Mouse (Mus musculus): ENCODE measurements around the gene Tmsb10. TPM values are rescaled to one million over a fixed set of nuclear protein-coding genes. Genes with fewer than 3 reads are reported as not detected.

The Tmsb10 gene
- total RNA-seq, 2 experiments from 2014 or later: 225 to 328 TPM

DNA sequence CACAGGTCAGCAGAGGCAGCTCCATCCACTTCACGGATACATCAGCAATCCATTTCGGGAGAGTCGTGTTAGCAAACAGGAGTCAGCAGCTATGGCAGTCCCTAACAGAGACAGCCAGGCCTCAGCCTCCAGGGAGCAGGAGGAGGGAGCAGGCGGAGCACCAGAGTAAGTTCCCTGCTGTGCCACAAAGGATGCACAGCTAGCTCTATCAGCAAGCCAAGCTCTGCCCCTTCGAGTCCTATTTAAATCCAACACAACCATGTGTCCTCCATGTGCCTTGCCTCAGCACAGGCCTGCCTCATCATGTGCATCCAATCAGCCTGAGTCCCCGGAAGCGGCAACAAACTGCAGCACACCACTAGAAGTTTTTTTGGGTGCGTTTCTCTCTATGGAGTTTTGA, 35.2 kb downstream of the Tmsb10 start:
- intact Hi-C loops (cut with DNase I; ENCODE audit: low total_unique reads): no loop called here
- DNase-seq: no peak

DNA sequence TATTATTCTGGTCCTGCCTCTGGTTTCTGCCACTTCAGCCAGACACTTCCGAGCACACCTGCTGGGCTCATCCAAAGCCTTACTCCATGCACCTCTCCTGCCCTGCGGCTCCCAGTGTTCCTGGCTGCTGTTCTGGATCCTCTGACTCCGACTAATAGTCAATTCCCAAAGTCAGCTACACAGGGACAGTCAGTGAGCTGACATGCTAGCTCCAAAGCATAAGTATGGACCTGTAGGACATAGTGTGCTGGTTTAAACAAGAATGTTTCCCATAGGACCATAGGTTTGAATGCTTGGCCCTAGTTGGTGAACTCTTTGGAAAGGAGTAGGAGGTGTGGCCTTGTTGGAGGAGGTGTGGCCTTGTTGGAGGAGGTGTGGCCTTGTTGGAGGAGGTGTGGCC, 37.5 kb downstream of the Tmsb10 start:
- DNase-seq: no peak
- intact Hi-C loops (cut with DNase I; ENCODE audit: low total_unique reads): no loop called here

DNA sequence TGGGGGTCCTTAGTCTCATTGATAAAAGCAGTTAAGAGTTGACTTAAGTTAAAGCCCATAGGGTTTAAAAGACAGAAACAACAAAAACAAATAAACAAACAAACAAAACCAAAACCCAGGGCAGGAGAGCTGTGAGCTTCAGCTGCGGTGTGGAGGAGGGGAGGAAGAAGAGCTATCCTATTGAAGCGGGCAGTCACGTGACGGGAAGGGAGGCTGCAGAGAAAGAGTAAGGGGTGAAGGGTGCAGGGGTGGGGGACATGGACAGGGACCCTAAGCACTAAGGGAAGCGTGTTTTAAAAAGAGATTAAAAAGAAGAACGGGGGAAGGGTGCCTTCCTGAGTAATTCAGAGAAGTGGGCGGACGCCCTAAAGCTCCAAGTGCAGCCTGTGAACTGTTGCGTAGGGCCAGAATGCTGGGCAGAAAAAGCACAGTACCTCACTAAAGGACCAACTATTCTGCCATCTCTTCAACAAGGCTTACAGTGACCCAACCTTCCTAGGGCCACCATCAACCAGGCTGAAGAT, 40.0 kb downstream of the Tmsb10 start:
- no peak for DNase-seq
- intact Hi-C loops (cut with DNase I; ENCODE audit: low total_unique reads): no loop called here

DNA sequence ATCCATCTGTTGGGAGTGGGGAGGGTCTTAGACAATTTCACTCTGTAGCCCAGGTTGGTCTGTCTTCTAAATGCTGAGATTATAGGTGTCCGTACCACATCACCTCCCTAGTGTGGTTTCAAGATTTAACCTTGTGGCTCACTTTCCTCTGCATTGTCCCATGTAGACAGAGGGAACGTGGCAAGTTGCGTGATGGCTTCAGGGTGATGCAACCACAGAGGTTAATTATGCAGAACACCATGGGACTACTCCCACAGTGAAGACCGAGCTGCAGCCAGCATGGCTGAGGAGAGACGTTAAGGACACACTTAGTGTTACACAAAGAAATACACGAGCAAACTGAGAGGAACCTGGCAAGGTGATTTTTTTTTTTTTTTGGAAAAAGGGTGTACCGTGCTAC, 42.2 kb downstream of the Tmsb10 start:
- intact Hi-C loops (cut with DNase I; ENCODE audit: low total_unique reads): no loop called here

DNA sequence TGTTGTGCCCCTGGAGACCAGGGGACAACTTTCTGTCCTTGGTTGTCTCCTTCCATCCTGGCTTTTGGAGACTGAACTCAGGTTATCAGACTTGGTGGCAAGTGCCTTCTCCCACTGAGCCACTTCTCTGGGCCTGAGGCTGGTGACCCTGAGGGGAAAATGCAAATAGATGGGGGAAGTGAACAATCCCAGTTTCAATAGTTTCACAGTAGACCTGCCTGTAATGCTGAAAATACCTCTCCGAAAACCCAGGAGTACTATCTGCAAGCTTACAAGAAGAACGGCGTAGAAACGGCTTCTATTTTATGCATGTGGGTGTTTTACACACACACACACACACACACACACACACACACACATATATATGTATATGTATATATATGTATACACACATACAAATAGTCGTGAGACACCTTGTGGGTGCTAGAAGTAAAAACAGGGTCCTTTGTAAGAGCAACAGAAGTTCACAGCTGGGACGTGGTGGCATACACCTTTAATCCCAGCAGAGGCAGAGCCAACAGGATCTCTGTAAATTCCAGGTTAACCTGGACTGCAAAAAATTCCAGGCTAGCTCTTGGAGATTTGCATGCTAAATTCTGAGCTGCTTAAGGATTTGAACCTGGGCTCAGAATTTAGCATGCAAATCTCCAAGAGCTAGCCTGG, 44.3 kb downstream of the Tmsb10 start:
- no peak for DNase-seq
- intact Hi-C loops (cut with DNase I; ENCODE audit: low total_unique reads): no loop called here

More for the DNA sequence above, 42.2 kb downstream of the Tmsb10 start:
- DNase-seq: no peak

DNA sequence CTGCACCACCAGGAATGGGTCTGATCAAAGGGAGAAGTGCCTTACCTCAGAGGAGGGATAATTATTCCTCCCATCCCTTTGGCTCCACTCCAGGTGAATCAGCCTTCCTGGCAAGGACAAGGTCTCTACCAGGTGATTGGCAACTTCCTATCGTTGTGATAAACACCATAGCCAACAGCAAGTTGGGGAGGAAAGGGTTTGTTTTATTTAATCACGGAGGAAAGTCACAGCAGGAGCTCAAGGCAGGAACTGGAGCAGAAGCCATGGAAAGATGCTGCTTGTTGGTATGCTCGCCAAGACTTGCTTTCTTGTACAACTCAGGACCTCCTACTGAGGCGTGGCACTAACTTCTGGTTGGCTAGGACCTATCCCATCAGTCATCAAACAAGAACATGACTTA, 47.3 kb downstream of the Tmsb10 start:
- no peak for DNase-seq
- intact Hi-C loops (cut with DNase I; ENCODE audit: low total_unique reads): no loop called here

Other genes with a start within 250 kb of the Tmsb10 start
- 10 to 100 TPM in 1 of 2 experiments, 1 to 10 TPM in 1; 9.6 to 10.4 TPM for gene Tcf7l1, start 169.5 kb downstream of the Tmsb10 start, total RNA-seq (2021)
- 10 to 100 TPM; 78.7 to 84.8 TPM for gene Kcmf1, start 58.8 kb downstream of the Tmsb10 start, total RNA-seq (2021)